Mouse (Mus musculus): ENCODE results near the gene Arpc3. TPM values are rescaled to one million over a fixed set of nuclear protein-coding genes. Genes with fewer than 3 reads are reported as not detected.

Arpc3 gene
- polyA plus RNA-seq, 1 experiment from 2014 or later: 154 TPM

GRCm38 (mm10) chr5:122396791-122397190 lies 5.1 kb downstream of the Arpc3 start:
- WGBS: 74% methylated on average over 10 of the region's 10 CpGs
- ATAC-seq (ENCODE audit: low FRiP score, low TSS enrichment): peak; percentile 50; the same call in 1 of the 2 replicates
- H3K36me3 ChIP-seq (ENCODE audit: insufficient read depth, low read length): peaks cover 18% of the 10 kb centered on the region

GRCm38 (mm10) chr5:122397495-122397894 lies 5.8 kb downstream of the Arpc3 start:
- WGBS: 88% methylated on average over 8 of the region's 8 CpGs
- H3K27ac ChIP-seq (ENCODE audit: low read length): peak overlapping the region; percentile 16; the same call in 1 of the 2 replicates

More at GRCm38 (mm10) chr5:122396791-122397190, 5.1 kb downstream of the Arpc3 start:
- Histone ChIP-seq H3K9ac (replicated peaks; ENCODE audit: low read length) (no peak overlapping the region; the same call in 1 of the 2 replicates), H3K27me3 (ENCODE audit: insufficient read depth, low read length) (no peaks in the 10 kb centered on the region), H3K4me2 (replicated peaks; ENCODE audit: low read depth, low read length) (no peak overlapping the region), H3K4me1 (ENCODE audit: insufficient read depth, low read length) (peaks cover 7% of the 10 kb centered on the region), H3K27ac (ENCODE audit: low read length) (peak overlapping the region; percentile 84), H3K4me3 (ENCODE audit: low read length) (0 out of 2 replicates have a peak overlapping the region, but pooled peaks have one; percentile 11), H3K9me3 (ENCODE audit: low read length) (no peaks in the 10 kb centered on the region)

GRCm38 (mm10) chr5:122399871-122400270 lies 8.2 kb downstream of the Arpc3 start:
- Histone ChIP-seq H3K27ac (ENCODE audit: low read length) (no peak overlapping the region), H3K9ac (replicated peaks; ENCODE audit: low read length) (no peak overlapping the region), H3K36me3 (ENCODE audit: insufficient read depth, low read length) (peaks cover 43% of the 10 kb centered on the region), H3K9me3 (ENCODE audit: low read length) (no peaks in the 10 kb centered on the region), H3K4me2 (replicated peaks; ENCODE audit: low read depth, low read length) (no peak overlapping the region), H3K27me3 (ENCODE audit: insufficient read depth, low read length) (no peaks in the 10 kb centered on the region), H3K4me1 (ENCODE audit: insufficient read depth, low read length) (no peaks in the 10 kb centered on the region), H3K4me3 (ENCODE audit: low read length) (no peak overlapping the region)
- ATAC-seq (ENCODE audit: low FRiP score, low TSS enrichment): no peak
- WGBS: 88% methylated on average over 8 of the region's 8 CpGs

More at GRCm38 (mm10) chr5:122397495-122397894, 5.8 kb downstream of the Arpc3 start:
- H3K4me3 ChIP-seq (ENCODE audit: low read length): no peak overlapping the region
- H3K27me3 ChIP-seq (ENCODE audit: insufficient read depth, low read length): no peaks in the 10 kb centered on the region
- no peak for ATAC-seq (ENCODE audit: low FRiP score, low TSS enrichment)
- H3K4me2 ChIP-seq (replicated peaks; ENCODE audit: low read depth, low read length): no peak overlapping the region
- H3K4me1 ChIP-seq (ENCODE audit: insufficient read depth, low read length): peaks cover 5% of the 10 kb centered on the region
- no peak overlapping the region for H3K9ac ChIP-seq (replicated peaks; ENCODE audit: low read length)
- H3K36me3 ChIP-seq (ENCODE audit: insufficient read depth, low read length): peaks cover 20% of the 10 kb centered on the region
- no peaks in the 10 kb centered on the region for H3K9me3 ChIP-seq (ENCODE audit: low read length)

- no peak overlapping the region for H3K9ac ChIP-seq (replicated peaks; ENCODE audit: low read length)
- no peak overlapping the region for H3K27ac ChIP-seq (ENCODE audit: low read length)
- no peak overlapping the region for H3K4me3 ChIP-seq (ENCODE audit: low read length)
- no peak for ATAC-seq (ENCODE audit: low FRiP score, low TSS enrichment)
- H3K36me3 ChIP-seq (ENCODE audit: insufficient read depth, low read length): peaks cover 52% of the 10 kb centered on the region
- no peaks in the 10 kb centered on the region for H3K9me3 ChIP-seq (ENCODE audit: low read length)
- H3K4me2 ChIP-seq (replicated peaks; ENCODE audit: low read depth, low read length): no peak overlapping the region
- no peaks in the 10 kb centered on the region for H3K27me3 ChIP-seq (ENCODE audit: insufficient read depth, low read length)
- H3K4me1 ChIP-seq (ENCODE audit: insufficient read depth, low read length): no peaks in the 10 kb centered on the region
- 59% methylated on average over 18 of the region's 18 CpGs for WGBS
Measured at GRCm38 (mm10) chr5:122400628-122401302, 9.1 kb downstream of the Arpc3 start.

- Histone ChIP-seq H3K9ac (replicated peaks; ENCODE audit: low read length) (no peak overlapping the region), H3K4me1 (ENCODE audit: insufficient read depth, low read length) (no peaks in the 10 kb centered on the region), H3K36me3 (ENCODE audit: insufficient read depth, low read length) (peaks cover 57% of the 10 kb centered on the region), H3K9me3 (ENCODE audit: low read length) (no peaks in the 10 kb centered on the region), H3K27ac (ENCODE audit: low read length) (no peak overlapping the region), H3K4me3 (ENCODE audit: low read length) (no peak overlapping the region), H3K4me2 (replicated peaks; ENCODE audit: low read depth, low read length) (no peak overlapping the region), H3K27me3 (ENCODE audit: insufficient read depth, low read length) (no peaks in the 10 kb centered on the region)
- no peak for ATAC-seq (ENCODE audit: low FRiP score, low TSS enrichment)
- WGBS: 16% methylated on average over 8 of the region's 8 CpGs
Measured at GRCm38 (mm10) chr5:122401303-122401640, 9.6 kb downstream of the Arpc3 start.

GRCm38 (mm10) chr5:122402160-122402559 lies 10.5 kb downstream of the Arpc3 start:
- Histone ChIP-seq H3K9ac (replicated peaks; ENCODE audit: low read length) (no peak overlapping the region), H3K9me3 (ENCODE audit: low read length) (0 out of 2 replicates have a peak, but pooled peaks cover 3% of the 10 kb centered on the region), H3K27ac (ENCODE audit: low read length) (no peak overlapping the region), H3K4me1 (ENCODE audit: insufficient read depth, low read length) (no peaks in the 10 kb centered on the region), H3K4me2 (replicated peaks; ENCODE audit: low read depth, low read length) (no peak overlapping the region), H3K27me3 (ENCODE audit: insufficient read depth, low read length) (no peaks in the 10 kb centered on the region), H3K4me3 (ENCODE audit: low read length) (no peak overlapping the region), H3K36me3 (ENCODE audit: insufficient read depth, low read length) (peaks cover 57% of the 10 kb centered on the region)
- 77% methylated on average over 13 of the region's 13 CpGs for WGBS
- ATAC-seq (ENCODE audit: low FRiP score, low TSS enrichment): peak; percentile 32; the same call in 1 of the 2 replicates

GRCm38 (mm10) chr5:122402772-122403171 lies 11.1 kb downstream of the Arpc3 start:
- WGBS: 86% methylated on average over 5 of the region's 5 CpGs
- no peaks in the 10 kb centered on the region for H3K27me3 ChIP-seq (ENCODE audit: insufficient read depth, low read length)
- peaks cover 61% of the 10 kb centered on the region for H3K36me3 ChIP-seq (ENCODE audit: insufficient read depth, low read length)
- H3K4me3 ChIP-seq (ENCODE audit: low read length): no peak overlapping the region
- H3K9me3 ChIP-seq (ENCODE audit: low read length): 0 out of 2 replicates have a peak, but pooled peaks cover 3% of the 10 kb centered on the region
- no peaks in the 10 kb centered on the region for H3K4me1 ChIP-seq (ENCODE audit: insufficient read depth, low read length)
- peak; percentile 21; the same call in 1 of the 2 replicates for ATAC-seq (ENCODE audit: low FRiP score, low TSS enrichment)
- H3K4me2 ChIP-seq (replicated peaks; ENCODE audit: low read depth, low read length): no peak overlapping the region
- H3K27ac ChIP-seq (ENCODE audit: low read length): no peak overlapping the region
- no peak overlapping the region for H3K9ac ChIP-seq (replicated peaks; ENCODE audit: low read length)

GRCm38 (mm10) chr5:122403362-122403761 lies 11.7 kb downstream of the Arpc3 start:
- Histone ChIP-seq H3K4me1 (ENCODE audit: insufficient read depth, low read length) (no peaks in the 10 kb centered on the region), H3K27ac (ENCODE audit: low read length) (no peak overlapping the region), H3K4me3 (ENCODE audit: low read length) (no peak overlapping the region), H3K9ac (replicated peaks; ENCODE audit: low read length) (no peak overlapping the region), H3K9me3 (ENCODE audit: low read length) (0 out of 2 replicates have a peak, but pooled peaks cover 3% of the 10 kb centered on the region), H3K36me3 (ENCODE audit: insufficient read depth, low read length) (peaks cover 61% of the 10 kb centered on the region), H3K4me2 (replicated peaks; ENCODE audit: low read depth, low read length) (no peak overlapping the region), H3K27me3 (ENCODE audit: insufficient read depth, low read length) (no peaks in the 10 kb centered on the region)
- ATAC-seq (ENCODE audit: low FRiP score, low TSS enrichment): no peak
- 90% methylated on average over 12 of the region's 12 CpGs for WGBS

GRCm38 (mm10) chr5:122405537-122405936 lies 13.9 kb downstream of the Arpc3 start:
- Histone ChIP-seq H3K27ac (ENCODE audit: low read length) (no peak overlapping the region), H3K9ac (replicated peaks; ENCODE audit: low read length) (no peak overlapping the region), H3K4me1 (ENCODE audit: insufficient read depth, low read length) (no peaks in the 10 kb centered on the region), H3K4me3 (ENCODE audit: low read length) (no peak overlapping the region), H3K9me3 (ENCODE audit: low read length) (peaks cover 7% of the 10 kb centered on the region; the same call in 1 of the 2 replicates), H3K4me2 (replicated peaks; ENCODE audit: low read depth, low read length) (no peak overlapping the region), H3K27me3 (ENCODE audit: insufficient read depth, low read length) (no peaks in the 10 kb centered on the region), H3K36me3 (ENCODE audit: insufficient read depth, low read length) (peaks cover 62% of the 10 kb centered on the region)
- no peak for ATAC-seq (ENCODE audit: low FRiP score, low TSS enrichment)
- WGBS: 79% methylated on average over 10 of the region's 10 CpGs

Data from kidney, embryonic 16.5 days (tissue).